Mouse (Mus musculus) mouse embryonic stem cell (cell line): Measurements from ENCODE around the gene Trpm1.

Experiments used
- in situ Hi-C, 2 experiments: fragments of 300-500 bp; cut with MboI; formaldehyde crosslinking; loops; 1 replicate in 1 of 2; 3 replicates in 1 of 2; pipeline ENCODE4 v1.14.3; 2019 to 2020; ENCODE audit warnings: low sequenced_read_pairs in 2 of 2, low pct_unique_long_range_greater_than_20kb in 1 of 2, mixed read lengths in 1 of 2; ENCODE audit not compliant: unreplicated experiment in 1 of 2

Gene Trpm1

GRCm38 (mm10) chr7:64253736-64254135 lies 100.1 kb downstream of the Trpm1 start:
- in situ Hi-C loops, result no loop called here

GRCm38 (mm10) chr7:64265502-64266279 lies 112.1 kb downstream of the Trpm1 start:
- in situ Hi-C loops, result no loop called here

- in situ Hi-C loops, result no loop called here
Observed at GRCm38 (mm10) chr7:64266587-64266986, 113.0 kb downstream of the Trpm1 start.

- in situ Hi-C loops, result no loop called here
Observed at GRCm38 (mm10) chr7:64271926-64272325, 118.3 kb downstream of the Trpm1 start.

GRCm38 (mm10) chr7:64275518-64275917 lies 121.9 kb downstream of the Trpm1 start:
- in situ Hi-C loops, result no loop called here

GRCm38 (mm10) chr7:64276921-64277320 lies 123.3 kb downstream of the Trpm1 start:
- in situ Hi-C loops, result no loop called here

GRCm38 (mm10) chr7:64278526-64278925 lies 124.9 kb downstream of the Trpm1 start:
- in situ Hi-C loops, result no loop called here

GRCm38 (mm10) chr7:64279548-64279947 lies 125.9 kb downstream of the Trpm1 start:
- in situ Hi-C loops, result no loop called here

GRCm38 (mm10) chr7:64286566-64286965 lies 132.9 kb downstream of the Trpm1 start:
- in situ Hi-C loops, result no loop called here

- in situ Hi-C loops, result no loop called here
Observed at GRCm38 (mm10) chr7:64287414-64288091, 133.9 kb downstream of the Trpm1 start, which contains the start of gene Mtmr10. Mtmr10 (plus strand) TSS chr7:64287653.

GRCm38 (mm10) chr7:64289416-64289815 lies 135.8 kb downstream of the Trpm1 start:
- in situ Hi-C loops, result no loop called here

GRCm38 (mm10) chr7:64290431-64290830 lies 136.8 kb downstream of the Trpm1 start:
- in situ Hi-C loops, result no loop called here

- in situ Hi-C loops, result no loop called here
Observed at GRCm38 (mm10) chr7:64291722-64292121, 138.1 kb downstream of the Trpm1 start.

GRCm38 (mm10) chr7:64296286-64297010 lies 142.8 kb downstream of the Trpm1 start:
- in situ Hi-C loops, result no loop called here

- in situ Hi-C loops, result no loop called here
Observed at GRCm38 (mm10) chr7:64310241-64310640, 156.6 kb downstream of the Trpm1 start.

GRCm38 (mm10) chr7:64310756-64311155 lies 157.1 kb downstream of the Trpm1 start:
- in situ Hi-C loops, result no loop called here

- in situ Hi-C loops, result no loop called here
Observed at GRCm38 (mm10) chr7:64312811-64313210, 159.2 kb downstream of the Trpm1 start.
